Mouse (Mus musculus) myocyte (in vitro differentiated cells): Measurements from ENCODE around the gene Spi1. TPM values are rescaled to one million over a fixed set of nuclear protein-coding genes. Genes with fewer than 3 reads are reported as not detected.

Source experiments
- H3K27me3 ChIP-seq: one replicate; pipeline ENCODE4 v1.6.1; 2011; ENCODE audit not compliant: control insufficient read depth, insufficient read depth, insufficient read length
- H3K36me3 ChIP-seq: one replicate; pipeline ENCODE4 v1.6.1; 2011; ENCODE audit not compliant: control insufficient read depth, insufficient read depth
- H3K4me2 ChIP-seq: one replicate; pipeline ENCODE4 v1.6.1; 2011; ENCODE audit warnings: low read depth, control low read depth
- H3K4me3 ChIP-seq: one replicate; pipeline ENCODE4 v1.5.1; 2011; ENCODE audit warnings: mild to moderate bottlenecking, control low read depth, moderate library complexity
- H3K79me2 ChIP-seq: one replicate; pipeline ENCODE4 v1.6.1; 2011; ENCODE audit not compliant: control insufficient read depth, insufficient read depth
- H3ac ChIP-seq: one replicate; pipeline ENCODE4 v1.6.1; 2011; ENCODE audit not compliant: control insufficient read depth, insufficient read length
- CEBPB ChIP-seq: IDR thresholded peaks from 2 replicates; pipeline ENCODE4 v1.6.1; 2011; ENCODE audit warnings: mild to moderate bottlenecking, moderate library complexity; ENCODE audit not compliant: poor library complexity, insufficient read depth, severe bottlenecking
- E2F4 ChIP-seq: IDR thresholded peaks from one replicate; pipeline ENCODE4 v1.6.1; 2011; ENCODE audit warnings: mild to moderate bottlenecking, control low read depth, moderate library complexity; ENCODE audit not compliant: insufficient read depth
- MAX ChIP-seq: IDR thresholded peaks from one replicate; pipeline ENCODE4 v1.6.1; 2011; ENCODE audit warnings: low read depth, mild to moderate bottlenecking, control low read depth
- MYOD1 ChIP-seq, 3 experiments: IDR thresholded peaks; one replicate each; pipeline ENCODE4 v1.6.1; 2011; ENCODE audit warnings: control low read depth in 2 of 3, low read depth in 2 of 3, mild to moderate bottlenecking in 2 of 3, moderate library complexity in 1 of 3; ENCODE audit not compliant: insufficient read length in 2 of 3, control insufficient read depth in 1 of 3
- MYOG ChIP-seq, 3 experiments: IDR thresholded peaks; one replicate each; pipeline ENCODE4 v1.6.1; 2011; ENCODE audit warnings: control low read depth in 2 of 3, low read depth in 2 of 3, mild to moderate bottlenecking in 2 of 3; ENCODE audit not compliant: insufficient read length in 2 of 3, control insufficient read depth in 1 of 3, insufficient read depth in 1 of 3
- POLR2A ChIP-seq: IDR thresholded peaks from one replicate; pipeline ENCODE4 v1.6.1; 2011; ENCODE audit warnings: low read depth, mild to moderate bottlenecking, control low read depth, moderate library complexity; ENCODE audit not compliant: insufficient read length
- POLR2AphosphoS2 ChIP-seq: IDR thresholded peaks from one replicate; pipeline ENCODE4 v1.6.1; 2011; ENCODE audit warnings: low read depth, control low read depth; ENCODE audit not compliant: insufficient read length
- REST ChIP-seq: IDR thresholded peaks from one replicate; pipeline ENCODE4 v1.6.1; 2011; ENCODE audit warnings: mild to moderate bottlenecking, control low read depth, moderate library complexity; ENCODE audit not compliant: insufficient read depth, insufficient read length
- SRF ChIP-seq: IDR thresholded peaks from one replicate; pipeline ENCODE4 v1.6.1; 2011; ENCODE audit warnings: low read depth; ENCODE audit not compliant: control insufficient read depth, insufficient read length
- TCF12 ChIP-seq: IDR thresholded peaks from one replicate; pipeline ENCODE4 v1.6.1; 2011; ENCODE audit warnings: mild to moderate bottlenecking, control low read depth; ENCODE audit not compliant: poor library complexity, insufficient read depth, severe bottlenecking
- TCF3 ChIP-seq: IDR thresholded peaks from one replicate; pipeline ENCODE4 v1.6.1; 2011; ENCODE audit warnings: low read depth, control low read depth; ENCODE audit not compliant: insufficient read length
- USF1 ChIP-seq: IDR thresholded peaks from one replicate; pipeline ENCODE4 v1.6.1; 2011; ENCODE audit warnings: low read depth, mild to moderate bottlenecking, control low read depth, moderate library complexity
- polyA plus RNA-seq: library from polyadenylated mRNA; unstranded; fragments of >200 nt; fragmentation: generic; extraction: Trizol; gene quantifications from one replicate; pipeline ENCODE4 v1.2.1, GENCODE M21; 2012; ENCODE audit warnings: missing spikeins

Spi1 gene
- polyA plus RNA-seq: 0.04 TPM

DNA sequence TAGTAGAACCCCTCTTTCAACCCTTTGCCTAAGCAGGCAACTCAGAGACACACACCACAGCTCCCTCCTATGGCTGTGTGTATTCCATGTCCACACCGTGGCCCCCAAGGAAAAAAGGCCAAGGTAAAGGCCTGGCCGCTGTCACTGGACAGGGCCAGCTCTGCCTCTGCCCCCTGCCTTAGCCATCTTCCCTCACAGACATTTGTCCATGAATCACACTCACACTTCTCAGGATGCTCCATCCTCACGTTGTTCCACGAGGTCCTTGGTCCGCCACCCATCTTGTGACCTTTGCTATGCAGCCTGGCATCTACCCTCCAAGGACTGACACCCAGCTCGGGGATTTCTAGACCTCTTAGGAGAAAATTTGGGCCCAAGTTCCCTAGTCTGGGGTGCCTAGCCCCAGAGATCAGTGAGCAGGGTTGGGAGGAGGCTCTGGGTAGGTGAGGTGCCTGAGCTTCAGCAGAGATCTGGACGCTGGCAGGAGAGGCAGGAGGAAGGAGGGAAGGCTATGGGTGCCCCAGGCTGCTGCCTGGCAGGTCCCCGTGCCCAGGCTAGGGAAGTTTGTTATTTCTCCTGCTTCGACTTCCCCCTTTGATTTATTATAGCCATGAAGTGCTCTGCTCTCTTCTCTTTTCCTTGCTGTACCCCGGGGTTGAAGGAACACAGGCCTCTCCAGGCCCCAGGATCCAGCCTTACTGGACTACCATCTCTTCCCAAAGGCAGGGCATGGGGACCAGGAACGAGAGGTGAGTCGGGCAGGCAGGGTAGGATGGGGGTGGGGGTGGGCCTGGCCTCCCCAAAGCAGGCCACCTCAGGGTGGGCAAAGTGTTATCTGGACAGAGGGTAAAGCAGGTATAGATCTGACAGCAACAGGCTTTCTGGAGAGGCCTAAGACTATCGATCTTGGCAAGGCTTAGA lies at the start of gene Spi1:
TSS of gene Spi1 (plus strand) at position 616 of the 921 bp plus-strand sequence.
- no peaks in the 10 kb centered on the region for H3K27me3 ChIP-seq
- H3K4me2 ChIP-seq: no peak within 1 kb of the TSS
- H3ac ChIP-seq: no peak within 1 kb of the TSS
- no peak within 1 kb of the TSS for H3K4me3 ChIP-seq
- no peaks in the 10 kb centered on the region for H3K36me3 ChIP-seq
- TF ChIP-seq MYOG (IDR thresholded peaks at IDR 0.05; ENCODE audit: control insufficient read depth in 1 of 3, insufficient read depth in 1 of 3, insufficient read length in 2 of 3, low read depth in 2 of 3): no peak
- TF ChIP-seq REST: no peak
- no peak for TF ChIP-seq SRF
- no peak for TF ChIP-seq E2F4
- TF ChIP-seq MAX: no peak
- TF ChIP-seq TCF3: no peak
- TF ChIP-seq MYOD1 (IDR thresholded peaks at IDR 0.05; ENCODE audit: control insufficient read depth in 1 of 3, insufficient read length in 2 of 3, low read depth in 2 of 3): no peak
- no peak for TF ChIP-seq TCF12
- no peak for TF ChIP-seq CEBPB
- TF ChIP-seq POLR2AphosphoS2: no peak
- no peak for TF ChIP-seq POLR2A
- no peak for TF ChIP-seq USF1
- H3K79me2 ChIP-seq: no peaks in the 10 kb centered on the region

DNA sequence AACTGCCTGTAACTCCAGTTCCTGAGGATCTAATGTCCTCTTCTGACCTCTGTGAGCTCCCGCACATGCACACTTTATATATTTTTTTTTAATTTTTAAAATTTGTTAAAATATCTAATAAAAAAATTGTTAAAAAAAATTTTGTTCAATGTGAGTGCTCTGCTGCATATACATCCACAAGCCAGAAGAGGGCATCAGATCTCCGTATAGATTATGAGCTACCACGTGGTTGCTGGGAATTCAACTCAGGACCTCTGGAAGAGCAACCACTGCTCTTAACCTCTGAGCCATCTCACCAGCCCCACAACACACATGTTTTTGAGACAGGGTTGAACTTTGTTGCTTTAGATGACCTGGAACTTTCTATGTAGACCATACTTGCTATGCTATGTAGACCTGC lies 49.2 kb upstream of the Spi1 start:
- Histone ChIP-seq H3K36me3 (no peaks in the 10 kb centered on the region), H3K4me3 (no peak overlapping the region)

GRCm38 (mm10) chr2:91035385-91035784 lies 46.8 kb upstream of the Spi1 start, which contains the start of gene Rapsn:
Gene Rapsn, plus strand, starts transcription at chr2:91035620.
- no peaks in the 10 kb centered on the region for H3K27me3 ChIP-seq
- peak within 1 kb of the TSS; percentile 38 for H3K4me3 ChIP-seq
- peaks cover 20% of the 10 kb centered on the region for H3K79me2 ChIP-seq
- TF ChIP-seq USF1 (peak; percentile 96), MYOG (IDR thresholded peaks at IDR 0.05; ENCODE audit: control insufficient read depth in 1 of 3, insufficient read depth in 1 of 3, insufficient read length in 2 of 3, low read depth in 2 of 3) (peak; percentile 84 to 98 (median 92)), POLR2AphosphoS2 (peak; percentile 84), CEBPB (no peak), E2F4 (no peak), MYOD1 (IDR thresholded peaks at IDR 0.05; ENCODE audit: control insufficient read depth in 1 of 3, insufficient read length in 2 of 3, low read depth in 2 of 3) (peak; percentile 99 to 100 (median 100)), TCF12 (peak; percentile 93), POLR2A (peak; percentile 68), TCF3 (peak; percentile 97), SRF (no peak), REST (peak; percentile 26)
- no peak within 1 kb of the TSS for H3ac ChIP-seq
- H3K4me2 ChIP-seq: peak within 1 kb of the TSS; percentile 87
- no peaks in the 10 kb centered on the region for H3K36me3 ChIP-seq

More for the DNA sequence above, 49.2 kb upstream of the Spi1 start:
- no peak overlapping the region for H3K4me2 ChIP-seq
- no peaks in the 10 kb centered on the region for H3K27me3 ChIP-seq
- H3K79me2 ChIP-seq: peaks cover 20% of the 10 kb centered on the region
- H3ac ChIP-seq: no peak overlapping the region
- TF ChIP-seq USF1: peak; percentile 69
- TF ChIP-seq SRF: no peak

DNA sequence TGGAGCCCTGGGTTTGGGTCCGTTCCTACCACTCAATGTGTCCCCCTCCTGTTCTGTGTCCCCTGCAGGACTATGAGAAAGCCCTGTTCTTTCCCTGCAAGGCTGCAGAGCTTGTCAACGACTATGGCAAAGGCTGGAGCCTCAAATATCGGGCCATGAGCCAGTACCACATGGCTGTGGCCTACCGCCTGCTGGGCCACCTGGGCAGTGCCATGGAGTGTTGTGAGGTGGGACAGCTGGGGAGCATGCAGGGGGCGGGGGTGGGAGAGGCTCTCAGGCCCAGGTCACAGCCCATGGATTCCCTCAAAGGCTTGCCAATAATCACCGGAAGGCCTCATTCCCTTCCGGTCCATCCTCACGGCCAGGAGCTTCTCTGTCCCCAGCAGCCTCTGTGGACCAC lies 40.4 kb upstream of the Spi1 start:
- H3K79me2 ChIP-seq: peaks cover 8% of the 10 kb centered on the region
- H3K27me3 ChIP-seq: no peaks in the 10 kb centered on the region
- no peak overlapping the region for H3K4me3 ChIP-seq
- H3K4me2 ChIP-seq: no peak overlapping the region
- no peak overlapping the region for H3ac ChIP-seq
- no peaks in the 10 kb centered on the region for H3K36me3 ChIP-seq
- TF ChIP-seq MAX: no peak
- peak in 1 of 3 experiments; percentile 73 for TF ChIP-seq MYOD1 (IDR thresholded peaks at IDR 0.05; ENCODE audit: control insufficient read depth in 1 of 3, insufficient read length in 2 of 3, low read depth in 2 of 3)
- TF ChIP-seq MYOG (IDR thresholded peaks at IDR 0.05; ENCODE audit: control insufficient read depth in 1 of 3, insufficient read depth in 1 of 3, insufficient read length in 2 of 3, low read depth in 2 of 3): peak in 2 of 3 experiments; percentile 49 to 80
